Mouse (Mus musculus) ES-E14 (cell line): ENCODE measurements around the gene Gtdc1. TPM values are rescaled to one million over a fixed set of nuclear protein-coding genes. Genes with fewer than 3 reads are reported as not detected.

Source experiments
- DNase-seq: peaks from one replicate; pipeline ENCODE4 v3.0.0-alpha.2; 2013; ENCODE audit warnings: low read depth, low spot score
- H3K27ac ChIP-seq: 2 replicates; pipeline ENCODE4 v1.5.1; 2012; ENCODE audit warnings: low read depth, mild to moderate bottlenecking, low read length, moderate library complexity, mixed read lengths; ENCODE audit not compliant: poor library complexity, insufficient read depth, severe bottlenecking
- H3K36me3 ChIP-seq: 2 replicates; pipeline ENCODE4 v1.6.1; 2012; ENCODE audit warnings: mild to moderate bottlenecking, low read length, moderate library complexity, mixed read lengths; ENCODE audit not compliant: control insufficient read depth, poor library complexity, insufficient read depth, severe bottlenecking
- H3K4me1 ChIP-seq, 2 experiments: fragments of 150-350 bp in 1 of 2; sonication (generic) in 1 of 2; 2 replicates each; pipeline ENCODE4 v1.6.1; 2012; ENCODE audit warnings: low read length in 2 of 2, mild to moderate bottlenecking in 1 of 2, mixed read lengths in 1 of 2; ENCODE audit not compliant: control insufficient read depth in 2 of 2, insufficient read depth in 2 of 2, poor library complexity in 1 of 2
- H3K4me3 ChIP-seq, 2 experiments: fragments of 150-350 bp in 1 of 2; sonication (generic) in 1 of 2; 2 replicates each; pipeline ENCODE4 v1.5.1; 2012; ENCODE audit warnings: low read length in 2 of 2, low read depth in 1 of 2, mild to moderate bottlenecking in 1 of 2, mixed read lengths in 1 of 2; ENCODE audit not compliant: insufficient read depth in 1 of 2, poor library complexity in 1 of 2, severe bottlenecking in 1 of 2
- H3K9ac ChIP-seq: 2 replicates; pipeline ENCODE4 v1.6.1; 2012; ENCODE audit warnings: low read depth, mild to moderate bottlenecking, low read length, mixed read lengths; ENCODE audit not compliant: poor library complexity, insufficient read depth, severe bottlenecking
- H3K9me3 ChIP-seq: fragments of 150-350 bp; sonication (generic); 2 replicates; pipeline ENCODE4 v1.6.1; 2012; ENCODE audit warnings: low read depth, mild to moderate bottlenecking, low read length; ENCODE audit not compliant: control insufficient read depth, insufficient read depth
- CHD2 ChIP-seq: IDR thresholded peaks from 2 replicates; pipeline ENCODE4 v1.6.1; 2014; ENCODE audit warnings: mild to moderate bottlenecking, low read depth, low read length, inconsistent platforms
- HCFC1 ChIP-seq: IDR thresholded peaks from 2 replicates; pipeline ENCODE4 v1.6.1; 2012; ENCODE audit warnings: low read length, inconsistent platforms, borderline replicate concordance; ENCODE audit not compliant: insufficient read depth
- MAFK ChIP-seq: IDR thresholded peaks from 2 replicates; pipeline ENCODE4 v1.6.1; 2014; ENCODE audit warnings: mild to moderate bottlenecking, low read depth, low read length, inconsistent platforms; ENCODE audit not compliant: insufficient read depth
- ZC3H11A ChIP-seq: IDR thresholded peaks from 2 replicates; pipeline ENCODE4 v1.6.1; 2012; ENCODE audit warnings: low read depth, mild to moderate bottlenecking, inconsistent platforms, low read length, borderline replicate concordance
- ZNF384 ChIP-seq: IDR thresholded peaks from 2 replicates; pipeline ENCODE4 v1.6.1; 2012; ENCODE audit warnings: low read depth, low read length, inconsistent platforms
- in situ Hi-C, 2 experiments: fragments of 600-800 bp; cut with MboI; formaldehyde crosslinking; loops; one replicate each; pipeline ENCODE4 v1.15.1; 2025; ENCODE audit warnings: low sequenced_read_pairs in 2 of 2, inconsistent platforms in 1 of 2; ENCODE audit not compliant: unreplicated experiment in 2 of 2
- total RNA-seq: library from RNA; depleted of rRNA; stranded (reverse); fragments of 300-350 nt; gene quantifications from 2 replicates; pipeline ENCODE4 v1.2.3, GENCODE M21; 2012

The Gtdc1 gene
- total RNA-seq, 1 experiment, result 11.2 TPM

DNA sequence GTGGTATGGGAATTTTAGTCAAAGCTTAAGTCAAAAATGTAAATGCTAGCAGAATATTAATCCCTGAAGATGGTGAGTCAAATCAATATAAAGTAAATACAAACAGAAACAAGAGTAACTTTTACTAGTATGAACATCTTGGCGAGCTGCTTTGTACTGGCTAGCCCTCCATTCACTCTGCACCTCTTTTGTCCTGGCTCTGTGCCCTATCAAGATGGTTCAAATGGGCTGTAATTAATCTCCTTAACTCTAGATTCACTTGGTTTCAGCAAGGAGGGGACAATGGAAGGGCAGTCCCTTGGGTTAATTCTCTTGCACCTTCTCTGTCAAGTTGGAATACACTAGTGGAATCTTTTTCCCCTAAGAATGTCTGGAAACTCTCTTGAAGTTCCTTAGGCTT lies 233.6 kb downstream of the Gtdc1 start:
- Histone ChIP-seq H3K36me3 (no peaks in the 10 kb centered on the region), H3K4me3 (no peak overlapping the region), H3K4me1 (no peaks in the 10 kb centered on the region), H3K9ac (no peak overlapping the region), H3K27ac (no peak overlapping the region), H3K9me3 (no peaks in the 10 kb centered on the region)
- in situ Hi-C loops, result no loop called here
- no peak for DNase-seq
- no peak for TF ChIP-seq ZC3H11A
- no peak for TF ChIP-seq ZNF384
- TF ChIP-seq CHD2, result no peak
- no peak for TF ChIP-seq HCFC1
- no peak for TF ChIP-seq MAFK

DNA sequence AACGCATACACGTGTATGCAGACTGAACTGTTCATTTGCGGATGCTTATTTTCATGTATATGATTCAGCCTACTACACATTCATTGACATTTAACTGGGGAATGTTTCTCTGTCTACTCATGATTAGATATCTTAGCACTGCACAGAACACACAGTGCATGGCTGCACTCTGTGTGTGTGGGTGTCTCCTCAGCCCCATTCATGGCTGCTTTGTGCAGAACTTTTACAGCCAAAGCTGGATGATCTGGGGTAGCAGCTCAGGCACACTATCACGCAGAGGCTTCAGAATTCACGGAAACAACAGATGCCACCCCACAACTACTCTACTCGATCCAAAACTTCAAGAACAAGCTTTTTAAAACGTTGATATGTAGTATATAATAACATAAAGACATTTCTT lies 263.4 kb downstream of the Gtdc1 start:
- in situ Hi-C loops, result no loop called here
- Histone ChIP-seq H3K4me1 (no peaks in the 10 kb centered on the region), H3K9me3 (no peaks in the 10 kb centered on the region), H3K27ac (no peak overlapping the region), H3K4me3 (no peak overlapping the region), H3K36me3 (no peaks in the 10 kb centered on the region), H3K9ac (no peak overlapping the region)
- no peak for DNase-seq
- no peak for TF ChIP-seq CHD2

DNA sequence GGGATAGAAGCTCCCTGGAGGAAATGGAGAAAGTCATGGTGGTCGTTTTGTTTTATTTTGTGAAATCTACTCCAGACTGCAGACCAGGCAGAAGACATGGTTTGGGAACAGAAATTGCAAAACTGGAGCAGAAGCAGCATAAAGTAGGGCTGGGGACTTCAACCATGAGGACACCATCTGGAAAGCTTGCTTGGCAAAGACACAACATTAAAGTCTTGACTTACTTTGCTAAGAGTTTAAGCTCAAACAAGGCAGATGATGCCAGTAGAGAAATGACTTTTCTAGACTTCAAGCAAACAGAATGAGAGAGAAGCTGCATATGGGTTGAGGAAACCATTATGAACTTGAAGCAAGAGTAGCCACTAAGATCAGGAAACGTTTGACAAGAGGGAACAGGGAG lies 267.6 kb downstream of the Gtdc1 start:
- DNase-seq, result no peak
- TF ChIP-seq ZC3H11A (no peak), ZNF384 (no peak), HCFC1 (no peak), MAFK (no peak), CHD2 (no peak)
- in situ Hi-C loops, result no loop called here
- Histone ChIP-seq H3K27ac (no peak overlapping the region), H3K36me3 (no peaks in the 10 kb centered on the region), H3K4me3 (no peak overlapping the region), H3K9me3 (no peaks in the 10 kb centered on the region), H3K9ac (no peak overlapping the region), H3K4me1 (no peaks in the 10 kb centered on the region)

DNA sequence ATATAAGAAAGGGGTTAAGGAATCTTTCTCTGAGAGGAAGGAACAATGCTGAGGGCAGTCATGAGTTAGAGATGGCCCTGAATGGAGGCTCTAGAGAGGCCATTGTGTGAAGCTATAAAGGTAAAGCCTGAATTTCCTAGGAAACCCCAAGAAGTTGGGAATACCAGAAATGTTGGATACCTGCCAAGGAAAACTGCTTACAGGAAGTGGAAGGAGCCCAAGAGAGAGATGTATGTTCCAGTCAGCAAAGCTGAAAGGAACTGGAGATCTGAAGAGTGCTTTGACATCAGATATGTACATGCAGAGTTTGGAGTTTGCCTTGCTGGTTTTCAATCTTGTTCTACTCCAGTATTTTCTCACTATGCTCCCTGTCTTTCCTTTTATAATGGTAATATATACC lies 268.4 kb downstream of the Gtdc1 start:
- Histone ChIP-seq H3K27ac (no peak overlapping the region), H3K36me3 (no peaks in the 10 kb centered on the region), H3K4me1 (no peaks in the 10 kb centered on the region), H3K9ac (no peak overlapping the region), H3K4me3 (no peak overlapping the region), H3K9me3 (no peaks in the 10 kb centered on the region)
- TF ChIP-seq MAFK, result no peak
- TF ChIP-seq CHD2, result no peak
- TF ChIP-seq ZNF384, result no peak
- no peak for TF ChIP-seq ZC3H11A
- no peak for TF ChIP-seq HCFC1
- in situ Hi-C loops, result no loop called here
- DNase-seq, result no peak

DNA sequence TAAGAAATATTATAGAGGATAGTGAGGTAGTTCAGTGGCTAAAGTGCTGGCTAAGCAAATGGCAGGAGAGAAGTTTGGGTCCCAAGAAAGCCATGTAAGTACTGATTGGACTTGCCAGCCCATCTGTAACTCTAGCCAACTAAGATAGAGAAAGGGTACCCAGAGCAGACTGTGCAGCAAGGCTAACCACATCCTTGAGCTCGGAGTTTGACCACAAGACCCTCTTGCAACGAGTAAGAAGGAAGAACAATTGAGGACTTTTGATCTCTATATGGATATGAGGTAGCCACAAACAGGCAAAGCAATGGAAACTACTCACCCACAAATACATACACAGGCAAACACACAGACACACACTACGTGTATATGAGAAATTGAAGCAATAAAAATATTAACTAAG lies 278.9 kb downstream of the Gtdc1 start:
- Histone ChIP-seq H3K36me3 (no peaks in the 10 kb centered on the region), H3K27ac (no peak overlapping the region), H3K9ac (no peak overlapping the region), H3K4me3 (no peak overlapping the region), H3K9me3 (no peaks in the 10 kb centered on the region), H3K4me1 (no peaks in the 10 kb centered on the region)
- TF ChIP-seq ZNF384 (no peak), HCFC1 (no peak), MAFK (no peak), CHD2 (no peak), ZC3H11A (no peak)
- in situ Hi-C loops, result no loop called here
- no peak for DNase-seq
